ENCODE assay signal across 22 mouse cellular contexts in genomic region chr1:153946971-153947370, GRCm38 (mm10). TPM values are rescaled to one million over a fixed set of nuclear protein-coding genes. Genes with fewer than 3 reads are reported as not detected.
"Had no signal": no experiment of that assay in that cellular context is flagged by ENCODE, and none has a peak within 500 bp of the region (broad histone marks: within the 10 kb centered on the region; RNA-seq: fewer than 3 reads in every experiment).

No protein-coding gene starts in this region.

- H3K9me3 ChIP-seq: limb, embryonic 15.5 days; liver, embryonic 13.5 days; lung, embryonic 15.5 days had no signal

- H3K27me3 ChIP-seq: limb, embryonic 15.5 days; liver, embryonic 13.5 days; lung, embryonic 15.5 days; megakaryocyte, embryonic 14.5 days had no signal

- H3K27ac ChIP-seq: limb, embryonic 15.5 days; liver, embryonic 13.5 days; lung, embryonic 15.5 days; macrophage had no signal

- ATAC-seq: intestine, postnatal 0 days; liver, postnatal 0 days had no signal

- H3K4me3 ChIP-seq: limb, embryonic 15.5 days; liver, embryonic 13.5 days; lung, embryonic 15.5 days; megakaryocyte, embryonic 14.5 days; myocyte had no signal

- H3K4me2 ChIP-seq: limb, embryonic 15.5 days; liver, embryonic 13.5 days; lung, embryonic 15.5 days had no signal

- H3K9ac ChIP-seq: limb, embryonic 15.5 days; liver, embryonic 13.5 days; liver, postnatal 0 days; lung, embryonic 15.5 days had no signal

- H3K4me1 ChIP-seq: limb, embryonic 15.5 days; liver, embryonic 13.5 days; lung, embryonic 15.5 days had no signal

- DNase-seq: kidney, adult 8-10 months; kidney, postnatal 25 days; layer of hippocampus, adult 9-11 months; layer of hippocampus, postnatal 36 days; liver, embryonic 13.5 days; liver, postnatal 0 days; lung, postnatal 14 days; right cerebral cortex, adult 18-20 months; right cerebral cortex, postnatal 25 days; thymus, postnatal 4 days had no signal

- H3K36me3 ChIP-seq: limb, embryonic 15.5 days; liver, embryonic 13.5 days; lung, embryonic 15.5 days had no signal

RNA-seq across cellular contexts. Expression of gene Teddm1a, which starts 55.4 kb away (rescaled TPM):
- polyA plus RNA-seq: intestine, postnatal 0 days; kidney, embryonic 16.5 days; limb, embryonic 11.5 days; limb, embryonic 15.5 days; liver, embryonic 13.5 days; liver, postnatal 0 days; lung, embryonic 15.5 days; macrophage; myocyte; neural tube, embryonic 11.5 days; small intestine, adult 2 months; stomach, embryonic 16.5 days; thymus, postnatal 0 days had no signal
